Mouse (Mus musculus): ENCODE measurements at regions not wholly inside any gene's neighbourhood (a gene's known extent, or its start where the extent isn't known, plus 50 kb on each side); places are given as distances from the start of the nearest gene placed in this dataset.

DNA sequence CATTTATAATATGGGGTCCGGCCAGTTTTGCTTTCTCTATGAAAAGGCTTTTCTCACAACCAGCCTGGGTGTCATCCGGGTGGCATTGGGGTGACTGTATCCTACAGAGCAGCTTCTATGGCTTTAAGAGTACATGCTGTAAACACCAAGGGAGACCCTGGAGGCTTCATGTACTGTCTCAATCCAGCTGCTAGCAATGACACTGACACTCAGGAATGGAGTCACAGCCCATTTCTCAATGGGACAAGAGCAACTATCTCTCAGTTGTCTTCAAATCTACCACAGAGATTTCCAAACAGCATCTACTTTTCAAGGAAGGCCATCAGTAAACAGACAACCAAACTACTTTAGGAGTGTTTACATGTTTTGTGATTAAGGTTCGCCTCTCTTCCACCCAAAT, 397.5 kb downstream of the Adamts20 start:
- no peak for TF ChIP-seq CTCF (IDR thresholded peaks at IDR 0.05; ENCODE audit: insufficient read depth, low read length)
- TF ChIP-seq POLR2A (IDR thresholded peaks at IDR 0.05; ENCODE audit: borderline replicate concordance, extremely low read depth, low read depth, low read length), result no peak

Measured in lung, adult 2 months (tissue).